Mouse (Mus musculus) midbrain, embryonic 15.5 days (tissue): ENCODE measurements around the gene Itgb5. TPM values are rescaled to one million over a fixed set of nuclear protein-coding genes. Genes with fewer than 3 reads are reported as not detected.
A peak's percentile ranks its signal among the peaks of the same experiment; 100 is the strongest.

Experiments used
- ATAC-seq: fragments of 200-750 bp; cut with Nextera tagmentation; replicated peaks from 2 replicates; pipeline ENCODE4 v1.8.0; 2017; ENCODE audit warnings: moderate TSS enrichment
- H3K27ac ChIP-seq: fragments of 300-500 bp; sonication (generic); 2 replicates; pipeline ENCODE4 v1.5.1; 2015; ENCODE audit warnings: mild to moderate bottlenecking, inconsistent platforms
- H3K27me3 ChIP-seq: fragments of 300-500 bp; sonication (generic); replicated peaks from 2 replicates; pipeline ENCODE4 v1.6.1; 2015; ENCODE audit warnings: inconsistent platforms
- H3K36me3 ChIP-seq: fragments of 300-500 bp; sonication (generic); replicated peaks from 2 replicates; pipeline ENCODE4 v1.6.1; 2015; ENCODE audit warnings: inconsistent platforms
- H3K4me1 ChIP-seq: fragments of 300-500 bp; sonication (generic); 2 replicates; pipeline ENCODE4 v1.6.1; 2015; ENCODE audit warnings: inconsistent platforms
- H3K4me2 ChIP-seq: fragments of 300-500 bp; sonication (generic); 2 replicates; pipeline ENCODE4 v1.6.1; 2015; ENCODE audit warnings: inconsistent platforms, mild to moderate bottlenecking, moderate library complexity
- H3K4me3 ChIP-seq: fragments of 300-500 bp; sonication (generic); 2 replicates; pipeline ENCODE4 v1.5.1; 2015; ENCODE audit warnings: mild to moderate bottlenecking, inconsistent platforms
- H3K9ac ChIP-seq: fragments of 300-500 bp; sonication (generic); 2 replicates; pipeline ENCODE4 v1.6.1; 2015; ENCODE audit warnings: mild to moderate bottlenecking, inconsistent platforms
- H3K9me3 ChIP-seq: fragments of 300-500 bp; sonication (generic); 2 replicates; pipeline ENCODE4 v1.6.1; 2016; ENCODE audit warnings: inconsistent platforms
- WGBS: fragments of 180-500 bp; shearing (Covaris S2); methylation state at CpG from one replicate; pipeline ENCODE4 v1.1.7; 2015; ENCODE audit warnings: mixed read lengths; 5-methylcytosine and 5-hydroxymethylcytosine counted together
- polyA plus RNA-seq: library from polyadenylated mRNA; unstranded; fragments of >200 nt; fragmentation: Nextera tagmentation; extraction: Ambion mirVana; gene quantifications from 2 replicates; pipeline ENCODE4 v1.2.1, GENCODE M21; 2015

Itgb5 gene
- 24.1 and 24.6 TPM in 2 replicates for polyA plus RNA-seq

DNA sequence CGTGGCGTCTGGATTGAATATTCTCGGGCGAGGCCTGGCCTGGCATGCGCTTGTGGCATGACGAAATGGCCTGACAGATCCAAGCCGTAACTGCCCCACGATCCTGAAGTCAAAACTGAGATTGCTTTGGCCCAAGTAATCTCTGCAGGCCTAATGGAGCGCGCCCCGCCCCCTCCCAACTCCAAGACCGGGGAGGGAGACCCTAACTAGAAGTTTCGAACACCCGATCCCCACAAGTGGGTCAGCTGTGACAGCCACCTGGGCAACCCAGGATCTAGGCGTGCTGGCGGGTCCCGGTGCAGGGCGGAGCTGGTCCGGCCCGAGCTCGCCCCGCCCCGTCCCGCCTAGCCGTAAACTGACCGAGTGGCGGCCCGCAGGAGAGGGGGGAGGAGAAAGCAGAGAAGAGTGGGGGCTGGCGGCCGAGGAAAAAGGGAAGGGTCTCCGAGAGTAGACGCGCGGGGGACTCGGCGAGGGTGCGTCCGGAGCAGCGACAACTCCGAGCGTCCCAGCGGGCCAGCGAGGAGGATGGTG is at the start of gene Itgb5:
Itgb5 (plus strand) TSS at position 365 of the 531 bp plus-strand sequence.
- peak within 1 kb of the TSS; percentile 61; the same call in 1 of the 2 replicates for H3K27ac ChIP-seq
- H3K4me2 ChIP-seq: peak within 1 kb of the TSS; percentile 99

DNA sequence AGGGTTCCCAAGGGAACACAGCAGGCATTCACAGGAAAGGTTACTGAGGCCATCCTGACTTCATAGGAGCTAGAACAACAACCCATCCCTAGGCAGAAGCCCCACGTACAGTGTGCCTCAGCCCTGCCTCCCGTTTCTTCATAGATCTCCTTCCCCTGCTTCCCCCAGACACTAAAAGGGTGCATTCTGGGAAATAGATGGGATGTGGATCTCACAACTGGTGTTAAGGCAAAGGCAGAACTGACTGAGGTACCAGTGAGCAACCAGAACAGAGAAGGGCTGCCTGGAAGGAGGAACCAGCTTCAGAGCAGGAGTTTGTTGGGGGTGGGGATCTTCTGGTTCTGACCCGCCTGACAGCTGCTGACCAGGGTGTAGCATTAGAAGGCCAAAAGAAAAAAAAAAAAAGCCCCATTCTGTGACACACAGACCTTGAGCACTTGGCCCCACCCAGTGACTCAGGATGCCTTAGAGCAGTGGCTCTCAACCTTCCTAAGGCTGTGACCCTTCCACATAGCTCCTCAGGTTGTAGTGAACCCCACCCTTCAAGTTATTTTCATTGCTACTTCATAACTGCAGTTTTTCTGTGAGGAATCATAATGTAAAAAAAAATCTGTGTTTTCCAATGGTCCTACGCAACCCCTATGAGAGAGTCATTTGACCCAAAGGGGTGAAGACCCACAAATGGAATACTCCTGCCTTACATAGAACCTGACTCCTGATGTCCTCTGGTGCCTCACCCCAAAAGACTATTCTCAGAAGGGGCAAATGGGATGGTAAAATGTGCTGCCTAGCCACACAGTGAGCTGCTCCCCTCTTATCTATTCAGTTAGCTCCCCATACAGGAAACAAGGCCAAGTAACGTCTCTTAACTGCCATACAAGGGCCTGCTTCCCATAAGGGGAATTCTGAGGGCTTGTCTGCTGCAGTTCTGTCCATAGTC is 47.4 kb upstream of the Itgb5 start:
- Histone ChIP-seq H3K36me3 (no peaks in the 10 kb centered on the region), H3K27ac (no peak overlapping the region), H3K4me2 (no peak overlapping the region), H3K9me3 (no peaks in the 10 kb centered on the region), H3K27me3 (no peaks in the 10 kb centered on the region), H3K9ac (no peak overlapping the region), H3K4me1 (no peaks in the 10 kb centered on the region), H3K4me3 (no peak overlapping the region)
- ATAC-seq: no peak
- WGBS: 79% methylated on average over 5 of the region's 5 CpGs

More for the DNA sequence above, at the start of gene Itgb5:
- no peaks in the 10 kb centered on the region for H3K36me3 ChIP-seq
- H3K9ac ChIP-seq: peak within 1 kb of the TSS; percentile 60
- H3K9me3 ChIP-seq: no peaks in the 10 kb centered on the region
- H3K4me3 ChIP-seq: peak within 1 kb of the TSS; percentile 69
- WGBS: under 1% methylated on average over 43 of the region's 43 CpGs
- peaks cover 32% of the 10 kb centered on the region for H3K4me1 ChIP-seq
- peak; percentile 68 for ATAC-seq
- H3K27me3 ChIP-seq: peaks cover 44% of the 10 kb centered on the region

DNA sequence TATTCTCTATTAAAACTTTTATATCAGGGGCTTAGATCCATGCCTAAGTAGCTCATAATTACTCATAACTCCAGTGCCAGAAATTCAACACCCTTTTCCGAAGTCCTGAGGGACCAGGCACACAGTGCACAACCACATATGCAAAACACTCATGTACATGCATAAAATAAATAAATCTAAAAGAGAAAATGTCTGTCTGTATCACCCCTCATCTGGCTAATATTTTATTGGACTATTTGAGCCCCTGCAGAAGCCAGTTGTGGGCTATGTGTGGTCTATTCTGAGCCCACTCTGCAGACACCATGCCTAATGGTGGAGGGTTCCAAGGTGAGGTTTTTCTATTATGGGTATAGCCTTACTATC is 46.8 kb upstream of the Itgb5 start:
- no peaks in the 10 kb centered on the region for H3K27me3 ChIP-seq
- no peaks in the 10 kb centered on the region for H3K36me3 ChIP-seq
- ATAC-seq: no peak
- no peak overlapping the region for H3K4me3 ChIP-seq
- H3K9ac ChIP-seq: no peak overlapping the region
- 92% methylated on average over 1 of the region's 1 CpGs for WGBS
- H3K27ac ChIP-seq: no peak overlapping the region
- no peak overlapping the region for H3K4me2 ChIP-seq
- H3K9me3 ChIP-seq: no peaks in the 10 kb centered on the region
- no peaks in the 10 kb centered on the region for H3K4me1 ChIP-seq

DNA sequence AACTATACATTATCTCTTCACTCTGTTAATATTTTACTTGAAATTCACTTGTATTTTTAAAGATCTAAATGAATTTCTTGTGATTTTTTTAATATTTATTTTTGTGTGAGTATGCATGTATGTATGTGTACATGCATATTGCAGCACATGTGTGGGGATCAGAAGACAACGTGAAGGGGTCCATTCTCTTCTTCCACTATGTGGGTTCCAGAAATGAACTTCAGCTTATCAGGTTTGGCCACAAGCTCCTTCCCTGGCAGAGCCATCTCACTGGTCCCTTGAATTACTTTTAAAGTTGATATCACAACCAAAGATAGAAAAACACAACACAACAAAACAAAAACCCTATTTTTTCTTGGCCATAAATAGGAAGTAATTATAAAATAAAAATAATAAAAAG is 44.9 kb upstream of the Itgb5 start:
- Histone ChIP-seq H3K4me3 (no peak overlapping the region), H3K4me1 (no peaks in the 10 kb centered on the region), H3K27me3 (no peaks in the 10 kb centered on the region), H3K4me2 (no peak overlapping the region), H3K9me3 (no peaks in the 10 kb centered on the region), H3K27ac (no peak overlapping the region), H3K36me3 (no peaks in the 10 kb centered on the region), H3K9ac (no peak overlapping the region)
- ATAC-seq: no peak
- WGBS: 86% methylated on average over 1 of the region's 1 CpGs

DNA sequence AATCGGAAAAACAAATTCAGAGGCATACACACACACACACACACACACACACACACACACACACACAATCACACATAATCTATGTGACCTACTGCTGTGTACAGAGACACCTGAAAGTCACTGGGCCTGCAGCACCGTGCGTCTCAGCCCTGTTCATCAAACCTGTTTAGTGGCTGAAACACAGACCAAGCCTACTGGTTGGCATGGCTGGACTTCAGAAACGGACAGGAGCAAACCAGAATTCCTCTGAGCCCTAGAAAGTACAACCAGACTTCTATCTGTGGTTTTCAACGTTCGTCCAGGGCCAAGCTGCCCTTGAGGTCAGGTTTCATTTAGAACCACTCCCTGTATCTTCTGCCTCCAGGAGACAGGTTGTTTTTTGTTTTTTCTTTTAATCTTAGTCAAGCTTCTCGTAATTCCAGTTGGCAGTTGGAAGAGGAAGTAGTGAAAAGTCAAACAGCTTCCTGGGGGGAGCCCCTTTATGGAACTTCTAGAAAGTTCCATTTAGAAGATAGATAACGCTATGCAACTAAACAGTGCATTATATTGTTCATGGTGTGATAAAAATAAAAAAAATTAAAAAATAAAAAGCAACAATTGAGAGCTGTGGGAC is 44.3 kb upstream of the Itgb5 start:
- H3K9me3 ChIP-seq: no peaks in the 10 kb centered on the region
- no peak overlapping the region for H3K27ac ChIP-seq
- no peaks in the 10 kb centered on the region for H3K4me1 ChIP-seq
- no peak overlapping the region for H3K4me3 ChIP-seq
- H3K27me3 ChIP-seq: no peaks in the 10 kb centered on the region
- H3K36me3 ChIP-seq: no peaks in the 10 kb centered on the region
- no peak overlapping the region for H3K9ac ChIP-seq
- WGBS: 83% methylated on average over 8 of the region's 8 CpGs
- no peak overlapping the region for H3K4me2 ChIP-seq
- ATAC-seq: no peak

DNA sequence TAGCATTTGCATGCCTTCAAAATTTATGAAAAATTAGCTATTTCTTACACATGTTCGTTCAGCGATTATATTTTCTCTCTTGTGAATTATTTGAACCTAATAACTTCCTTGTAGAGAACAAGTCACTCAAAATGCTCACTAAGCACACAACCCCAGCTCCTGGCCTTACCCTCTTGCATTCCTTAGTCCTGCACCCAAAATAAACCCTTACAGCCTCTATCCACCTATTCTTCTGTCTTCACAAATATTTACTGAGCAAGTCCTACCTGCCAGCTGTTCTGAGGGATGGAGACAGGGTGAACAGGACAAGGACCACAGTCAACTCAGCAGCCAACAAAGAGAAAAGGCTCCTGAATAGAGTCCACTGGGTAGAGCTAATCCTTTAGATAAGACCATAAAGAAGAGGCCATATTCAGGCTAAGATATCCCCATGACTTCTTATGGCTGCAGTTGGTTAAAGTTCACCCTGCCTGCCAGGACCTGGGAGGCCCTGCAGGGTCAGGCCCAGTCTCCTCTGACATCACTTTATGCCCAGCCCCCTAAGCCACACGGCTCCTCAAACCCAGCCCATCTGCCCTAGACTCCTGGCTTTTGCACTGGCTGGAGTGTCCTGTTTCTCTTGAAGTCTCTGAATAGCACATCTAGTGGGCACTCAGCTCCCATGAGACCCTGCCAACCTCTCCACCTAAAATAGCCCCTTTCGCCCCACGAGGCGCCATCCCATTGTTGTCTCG is 42.6 kb upstream of the Itgb5 start:
- WGBS: 76% methylated on average over 7 of the region's 7 CpGs
- no peak overlapping the region for H3K4me2 ChIP-seq
- ATAC-seq: no peak
- no peak overlapping the region for H3K9ac ChIP-seq
- H3K27me3 ChIP-seq: no peaks in the 10 kb centered on the region
- H3K9me3 ChIP-seq: no peaks in the 10 kb centered on the region
- H3K4me3 ChIP-seq: no peak overlapping the region
- no peaks in the 10 kb centered on the region for H3K36me3 ChIP-seq
- H3K27ac ChIP-seq: no peak overlapping the region
- H3K4me1 ChIP-seq: no peaks in the 10 kb centered on the region

DNA sequence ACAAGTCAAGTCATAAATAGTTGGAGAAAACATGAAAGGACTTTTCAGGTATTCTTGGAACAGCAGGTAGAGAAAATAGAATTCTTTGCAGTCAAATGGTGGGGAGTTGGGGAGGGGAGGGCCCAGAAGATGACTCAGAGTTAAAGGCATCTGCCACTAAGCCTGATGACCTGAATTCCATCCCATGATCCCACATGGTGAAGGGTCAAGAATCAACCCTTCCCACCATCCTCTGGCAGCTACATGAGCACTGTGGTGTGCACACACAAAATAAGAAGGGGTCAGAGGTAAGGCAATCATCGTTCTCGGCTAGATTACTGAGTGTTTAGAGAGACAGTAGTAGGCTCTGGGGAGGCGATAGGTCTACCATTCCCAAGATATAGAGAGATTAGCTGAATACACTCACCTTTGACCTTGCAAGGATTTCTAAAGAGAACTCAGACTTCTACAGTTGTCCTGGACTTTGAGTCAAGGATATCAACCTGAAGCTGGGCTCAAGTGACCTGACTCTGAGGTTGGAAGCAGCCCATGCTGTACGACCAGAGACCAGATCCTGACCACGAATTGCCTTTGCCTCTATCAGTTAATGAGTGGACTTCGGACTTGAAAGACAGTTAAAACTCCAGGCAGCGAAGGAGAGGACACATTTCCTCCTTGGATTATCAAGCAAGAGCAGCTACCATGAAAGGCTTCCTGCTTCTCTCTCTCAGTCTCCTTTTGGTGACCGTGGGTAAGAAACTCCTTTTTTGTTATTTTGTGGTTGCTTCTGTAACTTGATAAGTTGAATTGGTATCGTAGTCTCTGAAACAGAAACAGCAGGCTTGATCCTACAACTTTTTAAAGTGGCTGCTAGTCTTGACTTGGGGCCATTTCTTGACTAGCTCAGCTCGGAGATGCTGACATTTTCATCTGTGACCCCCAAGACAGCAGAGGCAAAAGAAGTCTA is 35.3 kb upstream of the Itgb5 start, which contains the start of gene Muc13:
Muc13 (plus strand) TSS at position 192 of the 946 bp plus-strand sequence.
- 89% methylated on average over 10 of the region's 10 CpGs for WGBS
- no peaks in the 10 kb centered on the region for H3K9me3 ChIP-seq
- no peaks in the 10 kb centered on the region for H3K4me1 ChIP-seq
- no peak within 1 kb of the TSS for H3K9ac ChIP-seq
- H3K36me3 ChIP-seq: no peaks in the 10 kb centered on the region
- no peak within 1 kb of the TSS for H3K4me2 ChIP-seq
- no peaks in the 10 kb centered on the region for H3K27me3 ChIP-seq
- ATAC-seq: no peak
- H3K4me3 ChIP-seq: no peak within 1 kb of the TSS
- H3K27ac ChIP-seq: no peak within 1 kb of the TSS

DNA sequence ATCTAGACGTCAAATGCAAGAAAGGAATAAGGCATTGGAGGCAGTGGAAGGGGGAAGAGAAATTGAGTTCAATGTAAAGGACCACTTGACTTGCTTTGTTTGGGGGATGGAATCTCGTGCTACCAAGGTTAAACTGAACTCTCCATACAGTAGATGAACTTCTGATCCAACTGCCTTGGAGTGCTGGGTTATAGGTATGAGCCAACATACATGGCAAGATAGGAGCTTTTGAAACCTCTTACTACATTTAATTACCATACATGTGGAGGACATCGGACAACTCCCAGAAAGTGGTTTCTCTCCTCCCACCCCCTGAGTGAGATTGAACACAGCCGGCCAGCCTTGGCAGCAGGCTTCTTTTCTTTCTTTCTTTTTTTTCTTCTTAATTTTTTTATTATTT is 34.4 kb upstream of the Itgb5 start:
- H3K9me3 ChIP-seq: no peaks in the 10 kb centered on the region
- no peak overlapping the region for H3K4me2 ChIP-seq
- H3K27me3 ChIP-seq: no peaks in the 10 kb centered on the region
- no peak overlapping the region for H3K4me3 ChIP-seq
- ATAC-seq: no peak
- no peak overlapping the region for H3K9ac ChIP-seq
- H3K4me1 ChIP-seq: no peaks in the 10 kb centered on the region
- no peaks in the 10 kb centered on the region for H3K36me3 ChIP-seq
- H3K27ac ChIP-seq: no peak overlapping the region
- 85% methylated on average over 4 of the region's 4 CpGs for WGBS

DNA sequence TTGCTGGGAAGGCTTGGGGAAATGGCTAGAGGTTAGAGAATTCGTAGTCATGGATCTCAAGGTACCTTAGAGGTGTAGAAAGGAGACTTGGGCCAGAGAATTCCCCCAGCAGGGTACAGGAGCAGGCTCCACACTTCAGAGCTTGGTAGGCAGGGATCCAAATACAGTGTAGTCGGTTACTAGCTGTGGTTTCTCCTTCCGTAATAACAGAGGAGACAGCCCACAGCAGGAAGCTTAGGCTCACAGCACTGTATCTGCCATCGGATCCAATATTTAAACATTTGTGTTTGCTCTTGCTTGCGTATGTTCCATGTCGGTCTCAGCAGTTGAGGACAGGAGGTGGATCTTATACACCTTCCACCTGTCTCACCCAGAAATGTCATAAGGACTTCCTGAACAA is 33.6 kb upstream of the Itgb5 start:
- WGBS: 83% methylated on average over 6 of the region's 6 CpGs
- H3K4me2 ChIP-seq: no peak overlapping the region
- no peak for ATAC-seq

DNA sequence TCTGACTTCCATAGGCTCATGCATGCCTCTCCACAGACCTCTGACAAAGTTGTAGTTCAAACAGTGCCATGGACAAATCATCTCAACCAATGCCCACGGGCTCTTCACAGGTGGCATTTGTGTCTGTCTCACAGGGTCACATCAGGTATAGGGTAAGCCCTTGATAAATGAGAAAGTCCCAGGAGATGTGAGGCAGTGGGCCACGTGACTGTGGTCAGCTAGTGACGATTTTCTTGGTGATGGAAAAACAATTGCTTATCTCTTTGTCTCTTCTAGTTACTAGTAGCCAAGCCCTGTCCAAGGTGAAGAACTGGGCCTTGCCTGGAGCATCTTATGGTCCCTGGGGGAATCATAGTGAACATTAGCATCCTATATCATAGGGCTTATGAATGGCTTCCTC is 32.7 kb upstream of the Itgb5 start:
- no peak overlapping the region for H3K27ac ChIP-seq
- H3K27me3 ChIP-seq: no peaks in the 10 kb centered on the region
- no peaks in the 10 kb centered on the region for H3K9me3 ChIP-seq
- H3K4me2 ChIP-seq: no peak overlapping the region
- no peak overlapping the region for H3K4me3 ChIP-seq
- H3K4me1 ChIP-seq: no peaks in the 10 kb centered on the region
- no peak overlapping the region for H3K9ac ChIP-seq
- WGBS: 91% methylated on average over 3 of the region's 3 CpGs
- ATAC-seq: no peak
- H3K36me3 ChIP-seq: no peaks in the 10 kb centered on the region

More for the DNA sequence above, 33.6 kb upstream of the Itgb5 start:
- Histone ChIP-seq H3K4me3 (no peak overlapping the region), H3K27me3 (no peaks in the 10 kb centered on the region), H3K9me3 (no peaks in the 10 kb centered on the region), H3K9ac (no peak overlapping the region), H3K27ac (no peak overlapping the region), H3K4me1 (no peaks in the 10 kb centered on the region), H3K36me3 (no peaks in the 10 kb centered on the region)

DNA sequence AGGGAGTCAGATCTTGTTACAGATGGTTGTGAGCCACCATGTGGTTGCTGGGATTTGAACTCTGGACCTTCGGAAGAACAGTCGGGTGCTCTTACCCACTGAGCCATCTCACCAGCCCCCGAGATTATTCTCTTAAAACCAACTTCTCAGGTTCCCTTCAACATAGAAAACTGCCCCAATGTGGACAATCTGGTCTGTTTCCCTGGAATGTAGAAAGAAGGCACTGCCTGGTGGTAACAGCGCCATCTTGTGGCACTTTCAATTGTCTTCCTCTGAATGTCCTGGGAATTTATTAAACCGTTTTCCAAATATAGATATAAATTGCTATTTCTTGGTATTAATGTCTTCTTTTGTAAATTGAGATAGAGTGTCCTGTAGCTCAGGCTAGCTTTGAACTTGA is 31.6 kb upstream of the Itgb5 start:
- H3K4me3 ChIP-seq: no peak overlapping the region
- ATAC-seq: no peak
- H3K9ac ChIP-seq: no peak overlapping the region
- 49% methylated on average over 5 of the region's 5 CpGs for WGBS
- no peaks in the 10 kb centered on the region for H3K4me1 ChIP-seq
- H3K9me3 ChIP-seq: no peaks in the 10 kb centered on the region
- no peak overlapping the region for H3K4me2 ChIP-seq
- H3K27ac ChIP-seq: no peak overlapping the region
- no peaks in the 10 kb centered on the region for H3K27me3 ChIP-seq
- H3K36me3 ChIP-seq: no peaks in the 10 kb centered on the region
